Mouse (Mus musculus) liver, embryonic 14.5 days (tissue): Measurements from ENCODE around the gene Prr18. TPM values are rescaled to one million over a fixed set of nuclear protein-coding genes. Genes with fewer than 3 reads are reported as not detected.

Source experiments
- ATAC-seq: fragments of 200-750 bp; cut with Nextera tagmentation; 2 replicates; pipeline ENCODE4 v1.8.0; 2017; ENCODE audit warnings: moderate number of reproducible peaks, mild to moderate bottlenecking, moderate library complexity; ENCODE audit not compliant: insufficient read depth
- DNase-seq, 3 experiments: peaks; one replicate each; pipeline ENCODE4 v3.0.0-alpha.2; 2012 to 2013; ENCODE audit warnings: low read depth in 3 of 3, low spot score in 3 of 3
- H3K27ac ChIP-seq: fragments of 300-500 bp; sonication (generic); 2 replicates; pipeline ENCODE4 v1.5.1; 2014; ENCODE audit warnings: moderate library complexity, mild to moderate bottlenecking, control low read depth, inconsistent platforms
- H3K27me3 ChIP-seq: fragments of 300-500 bp; sonication (generic); 2 replicates; pipeline ENCODE4 v1.6.1; 2014; ENCODE audit warnings: mild to moderate bottlenecking, low read length, moderate library complexity; ENCODE audit not compliant: control insufficient read depth, insufficient read depth
- H3K36me3 ChIP-seq: fragments of 300-500 bp; sonication (generic); replicated peaks from 2 replicates; pipeline ENCODE4 v1.6.1; 2014; ENCODE audit warnings: low read depth; ENCODE audit not compliant: control insufficient read depth, insufficient read depth
- H3K4me1 ChIP-seq, 2 experiments: fragments of 200-500 bp in 1 of 2; fragments of 300-500 bp in 1 of 2; sonication (generic) in 1 of 2; replicated peaks; 2 replicates each; pipeline ENCODE4 v1.6.1; 2012 to 2014; ENCODE audit warnings: antibody characterized with exemption in 1 of 2, inconsistent platforms in 1 of 2, low read length in 1 of 2; ENCODE audit not compliant: control insufficient read depth in 2 of 2, insufficient read depth in 2 of 2
- H3K4me2 ChIP-seq: fragments of 300-500 bp; sonication (generic); 2 replicates; pipeline ENCODE4 v1.6.1; 2014; ENCODE audit warnings: low read depth, mild to moderate bottlenecking, control low read depth, moderate library complexity
- H3K4me3 ChIP-seq, 2 experiments: fragments of 200-500 bp in 1 of 2; fragments of 300-500 bp in 1 of 2; sonication (generic) in 1 of 2; 2 replicates each; pipeline ENCODE4 v1.5.1; 2012 to 2014; ENCODE audit warnings: low read depth in 2 of 2, low read length in 2 of 2, mild to moderate bottlenecking in 2 of 2, control low read depth in 1 of 2, inconsistent platforms in 1 of 2, moderate library complexity in 1 of 2; ENCODE audit not compliant: insufficient read depth in 1 of 2
- H3K9ac ChIP-seq: fragments of 300-500 bp; sonication (generic); replicated peaks from 2 replicates; pipeline ENCODE4 v1.6.1; 2014; ENCODE audit warnings: mild to moderate bottlenecking, control low read depth, moderate library complexity
- H3K9me3 ChIP-seq: fragments of 300-500 bp; sonication (generic); 2 replicates; pipeline ENCODE4 v1.6.1; 2016; ENCODE audit warnings: low read length, mixed read lengths; ENCODE audit not compliant: control insufficient read depth
- CTCF ChIP-seq: IDR thresholded peaks from 2 replicates; pipeline ENCODE4 v1.5.1; 2016; ENCODE audit warnings: antibody characterized with exemption, low read depth, control low read depth
- EP300 ChIP-seq: IDR thresholded peaks from 2 replicates; pipeline ENCODE4 v1.6.1; 2016; ENCODE audit warnings: antibody characterized with exemption, low read depth
- WGBS: fragments of 180-500 bp; shearing (Covaris S2); extraction: QIAGEN DNeasy Blood & Tissue Kit; methylation state at CpG from one replicate; pipeline ENCODE4 v1.1.7; 2014; ENCODE audit not compliant: insufficient replicate concordance; 5-methylcytosine and 5-hydroxymethylcytosine counted together
- polyA plus RNA-seq, 2 experiments: library from polyadenylated mRNA; depleted of rRNA in 1 of 2; stranded (reverse) in 1 of 2; unstranded in 1 of 2; fragments of >200 nt; fragmentation: Nextera tagmentation in 1 of 2; extraction: Ambion mirVana in 1 of 2; gene quantifications; 2 replicates each; pipeline versions ENCODE4 v1.2.1 to v1.2.3; 2012 to 2014

Gene Prr18
- polyA plus RNA-seq, 2 experiments, result 0.03 TPM; not detected in 1

DNA sequence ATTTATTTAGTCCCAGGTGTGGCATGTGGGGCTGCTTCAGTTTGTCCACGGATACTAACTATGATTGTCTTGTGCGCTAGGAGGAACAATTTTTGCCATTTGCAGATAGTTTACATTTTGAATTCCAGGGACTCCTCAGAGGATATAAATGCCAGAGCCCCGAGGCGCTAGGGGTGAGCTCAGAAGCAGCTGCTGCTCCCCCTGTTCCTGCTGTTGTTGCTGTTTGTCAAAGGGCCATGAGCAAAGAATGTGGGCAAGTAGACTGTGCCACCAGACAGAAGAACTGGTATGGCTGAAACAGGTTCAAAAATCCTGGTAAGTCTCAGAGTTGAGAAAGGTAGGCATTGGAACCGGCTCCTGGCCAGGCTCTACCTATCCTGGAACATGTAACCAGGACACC, 33.6 kb upstream of the Prr18 start:
- WGBS, result 58% methylated on average over 5 of the region's 5 CpGs
- no peak for DNase-seq
- no peak for ATAC-seq
- H3K4me3 ChIP-seq, result no peak overlapping the region
- no peaks in the 10 kb centered on the region for H3K36me3 ChIP-seq
- no peak overlapping the region for H3K9ac ChIP-seq
- no peaks in the 10 kb centered on the region for H3K4me1 ChIP-seq
- no peak overlapping the region for H3K4me2 ChIP-seq
- no peaks in the 10 kb centered on the region for H3K9me3 ChIP-seq
- TF ChIP-seq EP300 (no peak), CTCF (no peak)
- no peaks in the 10 kb centered on the region for H3K27me3 ChIP-seq
- H3K27ac ChIP-seq, result no peak overlapping the region

DNA sequence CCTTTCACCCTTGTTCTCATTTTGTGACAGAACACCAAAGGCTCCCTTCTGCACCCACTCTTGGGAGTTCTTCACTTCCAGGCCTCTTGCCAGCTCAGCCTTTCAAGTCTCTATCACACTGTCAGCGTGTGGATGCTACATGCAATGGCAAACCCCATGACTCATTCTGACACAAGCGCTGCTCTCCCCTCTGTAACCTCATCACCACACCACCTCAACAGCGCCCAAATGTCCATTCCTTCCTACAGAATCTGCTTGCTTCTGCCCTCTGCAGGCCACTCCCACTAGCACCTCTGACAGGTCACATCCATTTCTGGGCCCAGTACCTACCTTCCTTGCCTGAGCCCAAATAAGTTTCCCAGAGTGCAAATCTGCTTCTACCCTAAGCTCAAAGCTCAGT, 31.5 kb upstream of the Prr18 start:
- H3K4me3 ChIP-seq, result no peak overlapping the region
- no peaks in the 10 kb centered on the region; a peak in 1 of 4 replicates for H3K4me1 ChIP-seq
- TF ChIP-seq EP300, result no peak
- TF ChIP-seq CTCF, result peak; percentile 55
- H3K27ac ChIP-seq, result no peak overlapping the region
- H3K36me3 ChIP-seq, result no peaks in the 10 kb centered on the region
- no peak for ATAC-seq
- H3K9ac ChIP-seq, result no peak overlapping the region
- WGBS, result 43% methylated on average over 3 of the region's 3 CpGs
- H3K27me3 ChIP-seq, result no peaks in the 10 kb centered on the region
- no peaks in the 10 kb centered on the region for H3K9me3 ChIP-seq
- DNase-seq, result no peak
- H3K4me2 ChIP-seq, result no peak overlapping the region

DNA sequence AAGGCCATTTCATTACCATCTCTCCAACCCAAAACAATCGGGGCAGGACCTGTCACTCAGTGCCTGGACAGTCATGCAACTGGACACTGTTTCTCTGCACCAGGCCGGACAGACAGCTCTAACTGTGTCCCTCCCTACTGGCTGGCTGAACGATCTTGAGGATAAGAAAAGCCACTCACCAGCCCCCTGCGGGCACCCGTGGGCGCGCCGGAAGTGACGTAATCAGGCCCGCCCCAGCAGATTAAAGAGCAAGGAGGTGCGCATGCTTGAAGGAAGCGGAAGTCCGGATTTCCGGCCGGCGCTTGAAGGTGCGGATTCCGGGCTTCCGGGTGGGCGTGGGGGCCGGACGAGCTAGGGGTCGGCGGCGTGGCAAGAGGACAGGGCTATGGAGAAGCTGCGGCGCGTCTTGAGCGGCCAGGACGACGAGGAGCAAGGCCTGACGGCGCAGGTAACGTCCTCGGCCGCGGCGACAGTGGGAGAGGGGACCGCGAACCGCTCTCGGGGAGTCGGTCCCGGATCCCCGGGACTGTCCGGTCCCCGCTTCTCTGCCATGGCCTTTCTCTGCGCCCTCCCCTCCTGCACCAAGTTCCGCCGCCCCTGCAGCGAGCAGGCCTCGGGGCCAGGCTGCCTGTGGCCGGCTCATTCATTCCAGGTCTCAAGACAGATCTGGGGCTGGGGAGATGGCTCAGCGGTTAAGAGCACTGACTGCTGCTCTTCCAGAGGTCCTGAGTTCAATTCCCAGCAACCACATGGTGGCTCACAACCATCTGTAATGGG, 26.2 kb upstream of the Prr18 start, which contains the start of gene Sft2d1:
TSS of gene Sft2d1 (plus strand) at position 265 of the 777 bp plus-strand sequence.
- no peaks in the 10 kb centered on the region for H3K9me3 ChIP-seq
- H3K36me3 ChIP-seq, result no peaks in the 10 kb centered on the region
- peak within 1 kb of the TSS; percentile 40; the same call in 1 of the 2 replicates for H3K27ac ChIP-seq
- H3K4me2 ChIP-seq, result peak within 1 kb of the TSS; percentile 87
- no peaks in the 10 kb centered on the region for H3K27me3 ChIP-seq
- peaks cover 8 to 17% of the 10 kb centered on the region in 2 experiments; a peak in 3 of 4 replicates for H3K4me1 ChIP-seq
- TF ChIP-seq EP300 (no peak), CTCF (no peak)
- H3K9ac ChIP-seq, result peak within 1 kb of the TSS; percentile 82
- ATAC-seq (peak; percentile 94), DNase-seq (peak; percentile 85 to 90 (median 86))
- peak within 1 kb of the TSS; percentile 74 to 85 for H3K4me3 ChIP-seq
- under 1% methylated on average over 52 of the region's 54 CpGs for WGBS

DNA sequence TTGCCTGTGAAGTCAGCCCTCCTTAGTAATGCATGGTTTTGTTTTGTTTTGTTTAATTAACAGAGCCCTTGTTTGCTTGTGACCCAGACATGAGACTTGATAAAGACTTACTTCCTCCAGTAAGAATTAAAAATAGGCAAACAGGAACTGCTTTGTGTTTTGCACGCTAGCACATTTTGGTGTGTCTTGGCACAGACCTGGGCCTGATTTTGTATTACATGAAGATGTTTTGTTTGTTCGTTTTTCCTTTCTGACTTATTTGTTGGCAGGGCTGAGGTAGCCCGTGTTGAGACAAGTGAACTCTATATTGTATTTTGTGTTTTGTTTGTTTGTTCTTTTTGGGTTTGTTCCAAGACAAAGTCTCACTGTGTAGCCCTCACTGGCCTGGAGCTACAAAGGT, 25.5 kb upstream of the Prr18 start:
- 13% methylated on average over 3 of the region's 3 CpGs for WGBS
- Histone ChIP-seq H3K9ac (peak overlapping the region; percentile 82), H3K4me2 (peak overlapping the region; percentile 87), H3K36me3 (no peaks in the 10 kb centered on the region), H3K4me1 (peaks cover 8 to 17% of the 10 kb centered on the region in 2 experiments; a peak in 3 of 4 replicates), H3K27ac (no peak overlapping the region), H3K4me3 (peak overlapping the region; percentile 74 to 85), H3K27me3 (no peaks in the 10 kb centered on the region), H3K9me3 (no peaks in the 10 kb centered on the region)
- TF ChIP-seq EP300 (no peak), CTCF (no peak)
- no peak for DNase-seq
- no peak for ATAC-seq

DNA sequence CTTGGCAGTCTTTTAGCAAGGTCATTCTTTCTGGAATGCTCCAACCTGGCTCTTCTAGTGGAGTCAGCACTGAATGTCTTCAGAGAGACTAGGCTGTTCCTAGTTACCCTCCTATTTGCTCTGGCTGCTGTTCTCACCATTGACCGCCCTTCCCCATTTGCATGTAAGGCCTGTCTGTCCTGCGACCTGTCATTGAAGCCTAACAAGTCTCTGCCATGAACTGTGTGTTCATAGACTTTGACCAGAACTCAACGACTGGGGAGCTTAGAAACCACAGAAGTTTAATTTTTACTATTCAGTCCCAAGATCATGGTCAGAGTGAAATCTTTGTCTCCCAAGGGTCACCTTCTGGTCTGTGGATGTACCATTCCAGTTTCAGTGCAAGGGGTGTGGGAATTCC, 23.3 kb upstream of the Prr18 start:
- no peak overlapping the region for H3K9ac ChIP-seq
- H3K9me3 ChIP-seq, result no peaks in the 10 kb centered on the region
- H3K36me3 ChIP-seq, result no peaks in the 10 kb centered on the region
- ATAC-seq (no peak), DNase-seq (no peak)
- no peak overlapping the region for H3K27ac ChIP-seq
- H3K4me1 ChIP-seq, result peaks cover 8 to 17% of the 10 kb centered on the region in 2 experiments; a peak in 3 of 4 replicates
- H3K4me2 ChIP-seq, result no peak overlapping the region
- WGBS, result 65% methylated on average over 3 of the region's 3 CpGs
- no peak for TF ChIP-seq CTCF
- TF ChIP-seq EP300, result no peak
- H3K27me3 ChIP-seq, result no peaks in the 10 kb centered on the region
- no peak overlapping the region for H3K4me3 ChIP-seq
